ENCODE assay signal across 9 mouse cellular contexts in genomic region chr10:78168792-78169191, GRCm38 (mm10). TPM values are rescaled to one million over a fixed set of nuclear protein-coding genes. Genes with fewer than 3 reads are reported as not detected.
DNase-seq lines count a peak whose midpoint lies in the region; ATAC-seq lines count a peak whose summit lies in the region.
"Had no signal": no experiment of that assay in that cellular context is flagged by ENCODE, and none has a peak within 500 bp of the region (broad histone marks: within the 10 kb centered on the region; RNA-seq: fewer than 3 reads in every experiment).

No protein-coding gene starts in this region.

- peak overlapping the region; percentile 90 for H3K4me3 ChIP-seq in kidney, embryonic 14.5 days (ENCODE audit: low read length)
- H3K4me3 ChIP-seq in hindbrain, embryonic 12.5 days = peak overlapping the region; percentile 62
- H3K4me3 ChIP-seq in midbrain, embryonic 12.5 days = peak overlapping the region; percentile 78

- H3K9ac ChIP-seq in kidney, embryonic 14.5 days (ENCODE audit: low read depth, low read length) = peak overlapping the region; percentile 89; the same call in 1 of the 2 replicates
- H3K9ac ChIP-seq in hindbrain, embryonic 12.5 days = peak overlapping the region; percentile 73
- H3K9ac ChIP-seq in midbrain, embryonic 12.5 days (replicated peaks) = peak overlapping the region; percentile 83; the same call in 1 of the 2 replicates

- H3K4me1 ChIP-seq in kidney, embryonic 14.5 days (ENCODE audit: control insufficient read depth, insufficient read depth, low read length) = peaks cover 9% of the 10 kb centered on the region
- H3K4me1 ChIP-seq in hindbrain, embryonic 12.5 days = peaks cover 18% of the 10 kb centered on the region
- H3K4me1 ChIP-seq in midbrain, embryonic 12.5 days = peaks cover 16% of the 10 kb centered on the region

- DNase-seq in kidney, postnatal 10 days = no peak
- peak; percentile 60 for DNase-seq in cerebellum, adult 9-11 months
- DNase-seq in frontal cortex, adult 2 months (ENCODE audit: extremely low spot score in 1 of 2, low spot score in 1 of 2) = no peak
- DNase-seq in gastrocnemius, postnatal 36 days = no peak
- DNase-seq in gastrocnemius, postnatal 4 days (ENCODE audit: low spot score in 2 of 2) = no peak
- DNase-seq: kidney, postnatal 25 days had no signal

- no peaks in the 10 kb centered on the region for H3K9me3 ChIP-seq in kidney, embryonic 14.5 days (ENCODE audit: control insufficient read depth, low read length)
- H3K9me3 ChIP-seq in hindbrain, embryonic 12.5 days (replicated peaks) = no peaks in the 10 kb centered on the region
- no peaks in the 10 kb centered on the region for H3K9me3 ChIP-seq in midbrain, embryonic 12.5 days

- H3K36me3 ChIP-seq in kidney, embryonic 14.5 days (ENCODE audit: control insufficient read depth, insufficient read depth, low read length) = peaks cover 61% of the 10 kb centered on the region
- H3K36me3 ChIP-seq in hindbrain, embryonic 12.5 days = peaks cover 61% of the 10 kb centered on the region
- H3K36me3 ChIP-seq in midbrain, embryonic 12.5 days = peaks cover 66% of the 10 kb centered on the region

- intact Hi-C loops in gastrocnemius, postnatal 36 days (cut with DNase I) = no loop called here

- no peaks in the 10 kb centered on the region for H3K27me3 ChIP-seq in kidney, embryonic 14.5 days (ENCODE audit: control insufficient read depth, insufficient read depth, low read length)
- no peaks in the 10 kb centered on the region for H3K27me3 ChIP-seq in hindbrain, embryonic 12.5 days
- H3K27me3 ChIP-seq in midbrain, embryonic 12.5 days = no peaks in the 10 kb centered on the region

- H3K27ac ChIP-seq in kidney, embryonic 14.5 days (ENCODE audit: low read depth, low read length) = no peak overlapping the region
- H3K27ac ChIP-seq in hindbrain, embryonic 12.5 days = no peak overlapping the region
- 0 out of 2 replicates have a peak overlapping the region, but pooled peaks have one; percentile 73 for H3K27ac ChIP-seq in midbrain, embryonic 12.5 days (replicated peaks)

- 84% methylated on average over 11 of the region's 11 CpGs for WGBS in kidney, embryonic 14.5 days
- WGBS in hindbrain, embryonic 12.5 days = 85% methylated on average over 11 of the region's 11 CpGs
- WGBS in midbrain, embryonic 12.5 days = 90% methylated on average over 11 of the region's 11 CpGs

- no peak for ATAC-seq in kidney, embryonic 14.5 days (ENCODE audit: low FRiP score, low TSS enrichment)
- ATAC-seq in hindbrain, embryonic 12.5 days (ENCODE audit: low FRiP score) = no peak
- no peak for ATAC-seq in midbrain, embryonic 12.5 days (ENCODE audit: low FRiP score, low read depth)

- peak overlapping the region; percentile 67 for H3K4me2 ChIP-seq in kidney, embryonic 14.5 days (replicated peaks; ENCODE audit: low read depth, low read length)
- H3K4me2 ChIP-seq in hindbrain, embryonic 12.5 days (replicated peaks) = peak overlapping the region; percentile 74
- peak overlapping the region; percentile 91 for H3K4me2 ChIP-seq in midbrain, embryonic 12.5 days (replicated peaks)

RNA-seq across cellular contexts. Expression of gene D10Jhu81e, which starts 0.8 kb away (rescaled TPM):
- polyA plus RNA-seq in kidney, embryonic 14.5 days (2014; fragmentation: Nextera tagmentation; extraction: Ambion mirVana) = 16.3 and 85.4 TPM in 2 replicates
- 20.1 and 24.4 TPM in 2 replicates for polyA plus RNA-seq in hindbrain, embryonic 12.5 days (2016; fragmentation: Nextera tagmentation; extraction: Ambion mirVana)
- polyA plus RNA-seq in midbrain, embryonic 12.5 days (2016; fragmentation: Nextera tagmentation; extraction: Ambion mirVana) = 21.8 and 24.1 TPM in 2 replicates
- polyA plus RNA-seq in frontal cortex, adult 2 months (2012; rRNA removed) = 115 and 117 TPM in 2 replicates
- total RNA-seq in gastrocnemius, postnatal 36 days (2021) = 100 to 1,000 TPM; 207 to 245 TPM
- 100 to 1,000 TPM; 111 to 120 TPM for total RNA-seq in gastrocnemius, postnatal 4 days (2021)

RNA-seq across cellular contexts. Expression of gene Pwp2, which starts 16.2 kb away (rescaled TPM):
- polyA plus RNA-seq in kidney, embryonic 14.5 days (2014; fragmentation: Nextera tagmentation; extraction: Ambion mirVana) = 10.4 and 19.9 TPM in 2 replicates
- polyA plus RNA-seq in hindbrain, embryonic 12.5 days (2016; fragmentation: Nextera tagmentation; extraction: Ambion mirVana) = 20.9 and 21.2 TPM in 2 replicates
- 22.5 and 25.5 TPM in 2 replicates for polyA plus RNA-seq in midbrain, embryonic 12.5 days (2016; fragmentation: Nextera tagmentation; extraction: Ambion mirVana)
- 16.8 and 18.0 TPM in 2 replicates for polyA plus RNA-seq in frontal cortex, adult 2 months (2012; rRNA removed)
- 1 to 10 TPM; 7.6 to 9.9 TPM for total RNA-seq in gastrocnemius, postnatal 36 days (2021)
- 10 to 100 TPM in 1 of 2 experiments, 1 to 10 TPM in 1; 8.9 to 10.5 TPM for total RNA-seq in gastrocnemius, postnatal 4 days (2021)
